Mouse (Mus musculus): ENCODE results near the gene Bcl2.
"Not testable (repeated sequence)": the region's sequence is repeated elsewhere in the genome, so short reads cannot be mapped to it uniquely, and the experiment has no call there.

The Bcl2 gene

GRCm38 (mm10) chr1:106549025-106549424, 165.0 kb downstream of the Bcl2 start:
- DNase-seq = no peak

- DNase-seq = peak; percentile 29
These were observed 169.1 kb downstream of the Bcl2 start for GRCm38 (mm10) chr1:106544817-106545612.

- peak; percentile 24 for DNase-seq
These were observed 171.3 kb downstream of the Bcl2 start for GRCm38 (mm10) chr1:106542731-106543130.

GRCm38 (mm10) chr1:106541851-106542250, 172.2 kb downstream of the Bcl2 start:
- no peak for DNase-seq

DNA sequence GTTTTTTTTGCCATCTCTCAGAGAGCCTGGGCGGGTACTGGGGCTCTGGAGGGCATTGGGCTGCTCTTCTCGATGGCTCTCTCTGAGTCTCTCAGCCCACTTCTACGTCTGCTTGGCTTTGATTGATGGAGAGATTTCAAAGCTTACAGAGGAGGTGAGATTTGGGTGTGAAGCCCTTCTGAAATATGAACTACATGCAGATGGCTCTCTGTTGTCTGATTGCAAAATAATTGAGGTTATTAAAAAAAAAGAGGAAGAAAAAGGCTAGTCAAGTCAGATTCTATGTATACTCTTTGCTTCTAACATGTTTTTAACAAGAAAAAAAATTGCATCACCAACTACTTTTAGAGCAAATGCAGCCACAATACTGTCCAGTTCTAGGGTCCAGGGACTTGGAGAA, 173.9 kb downstream of the Bcl2 start:
- no peak for DNase-seq

GRCm38 (mm10) chr1:106539029-106539428, 175.0 kb downstream of the Bcl2 start:
- DNase-seq = no peak

- DNase-seq = not testable (repeated sequence)
These were observed 179.2 kb downstream of the Bcl2 start for GRCm38 (mm10) chr1:106534835-106535234.

DNA sequence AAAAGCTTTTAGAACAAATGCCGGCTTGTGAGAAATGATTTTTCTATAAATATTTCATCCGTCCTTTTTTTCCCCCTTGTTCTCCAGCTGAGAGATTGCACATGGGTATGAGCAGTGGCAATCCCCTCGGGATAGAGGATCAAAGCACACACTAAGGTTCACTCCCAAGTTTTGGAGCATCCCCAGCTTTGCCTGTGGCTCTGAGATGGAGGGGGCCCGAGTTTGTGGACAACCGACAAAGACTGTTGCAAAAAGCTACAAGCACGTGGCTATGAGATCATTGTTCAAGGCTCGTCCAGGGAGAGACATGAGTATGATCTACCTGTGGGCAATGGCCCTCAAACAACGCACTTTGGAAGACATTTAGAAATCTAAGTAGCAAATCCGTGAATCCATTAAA, 184.5 kb downstream of the Bcl2 start:
- no peak for DNase-seq

- no peak for DNase-seq
These were observed 186.5 kb downstream of the Bcl2 start for GRCm38 (mm10) chr1:106527537-106527936.

DNA sequence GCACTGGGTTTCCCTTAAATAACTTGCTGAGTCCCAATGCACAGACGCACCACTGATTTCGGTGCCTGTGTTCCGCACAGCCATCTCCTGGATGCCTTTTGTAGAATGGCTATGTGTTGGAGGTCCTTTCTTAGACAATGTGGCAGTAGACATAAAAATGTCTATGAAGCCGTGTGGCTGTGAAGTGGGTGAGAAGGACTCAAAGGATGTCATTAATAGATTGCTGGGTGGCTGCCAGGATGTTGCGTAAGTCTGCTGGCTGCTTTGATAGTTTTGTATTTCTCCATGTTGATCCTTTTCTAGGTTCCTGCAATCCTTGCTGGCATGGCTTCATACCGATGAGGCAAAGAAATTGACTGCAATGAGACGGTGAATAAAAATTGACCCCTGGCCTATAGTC, 187.3 kb downstream of the Bcl2 start:
- DNase-seq = no peak

GRCm38 (mm10) chr1:106526112-106526511, 188.0 kb downstream of the Bcl2 start:
- no peak for DNase-seq

- DNase-seq = no peak
These were observed 190.3 kb downstream of the Bcl2 start for GRCm38 (mm10) chr1:106523741-106524140.

DNA sequence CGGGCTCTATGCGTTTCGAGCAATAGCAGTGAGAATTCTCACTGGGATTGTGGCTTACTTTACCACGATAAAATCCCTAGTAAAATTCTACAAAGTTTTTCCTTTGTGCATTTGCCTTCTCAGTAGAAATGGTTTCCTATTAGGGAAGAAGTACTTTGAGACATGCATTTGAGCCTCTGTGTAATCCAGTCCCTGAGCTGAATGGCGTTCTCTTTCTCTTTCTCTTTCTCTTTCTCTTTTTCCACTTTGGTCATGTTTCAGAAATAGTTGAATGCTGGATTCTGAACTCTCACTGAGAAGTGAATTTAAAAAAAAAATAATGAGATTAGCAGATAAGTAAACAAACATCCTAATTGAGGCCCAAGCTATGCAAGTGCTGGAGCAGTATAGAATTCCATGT, 191.1 kb downstream of the Bcl2 start:
- DNase-seq = no peak

DNA sequence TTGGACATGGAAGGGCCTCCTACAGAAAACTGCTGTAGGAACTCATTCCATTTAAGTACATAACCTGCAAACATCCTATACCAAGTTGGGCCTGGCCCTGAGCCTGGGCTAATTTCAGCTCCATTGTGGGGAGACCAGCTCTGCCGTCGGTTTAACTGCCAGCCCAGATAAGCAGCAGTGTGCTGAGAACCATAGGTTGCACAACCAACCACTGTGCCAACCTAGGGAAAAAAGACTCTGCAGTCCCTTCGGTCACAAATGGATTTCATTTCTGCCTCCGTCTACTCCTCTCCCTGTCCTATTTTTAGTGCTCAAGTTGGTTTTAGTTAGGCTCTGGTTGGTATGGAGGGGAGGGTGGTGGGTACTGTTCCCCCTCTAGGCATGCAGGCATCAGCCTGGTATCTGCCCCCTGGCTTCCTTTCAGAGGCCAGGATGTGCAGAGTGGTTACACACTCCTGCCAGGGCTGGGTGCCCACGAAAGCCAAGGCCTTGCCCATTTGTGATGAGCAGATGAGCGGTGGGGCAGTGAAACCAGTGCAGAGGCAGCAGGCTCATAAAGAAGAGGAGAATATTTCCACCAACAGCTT, 196.4 kb downstream of the Bcl2 start:
- no peak for DNase-seq

DNA sequence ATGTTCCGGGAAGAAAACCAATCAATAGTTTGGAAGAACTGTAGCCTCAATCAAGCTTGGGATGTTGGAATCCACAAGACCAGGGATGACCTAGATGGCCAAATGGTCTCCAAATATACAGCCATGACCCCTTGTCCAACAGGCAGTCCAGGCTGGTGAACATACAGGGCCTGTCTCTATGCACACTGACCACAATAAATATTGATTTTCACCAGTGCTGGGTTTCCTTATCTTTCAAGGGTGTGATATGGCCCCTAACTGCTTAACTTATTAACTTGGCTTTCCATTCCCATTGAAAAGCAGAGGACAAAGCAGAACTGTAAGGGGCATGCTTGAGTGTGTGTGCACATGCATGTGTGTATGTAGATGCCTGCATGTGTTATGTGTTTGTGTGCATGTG, 197.0 kb downstream of the Bcl2 start:
- no peak for DNase-seq

DNA sequence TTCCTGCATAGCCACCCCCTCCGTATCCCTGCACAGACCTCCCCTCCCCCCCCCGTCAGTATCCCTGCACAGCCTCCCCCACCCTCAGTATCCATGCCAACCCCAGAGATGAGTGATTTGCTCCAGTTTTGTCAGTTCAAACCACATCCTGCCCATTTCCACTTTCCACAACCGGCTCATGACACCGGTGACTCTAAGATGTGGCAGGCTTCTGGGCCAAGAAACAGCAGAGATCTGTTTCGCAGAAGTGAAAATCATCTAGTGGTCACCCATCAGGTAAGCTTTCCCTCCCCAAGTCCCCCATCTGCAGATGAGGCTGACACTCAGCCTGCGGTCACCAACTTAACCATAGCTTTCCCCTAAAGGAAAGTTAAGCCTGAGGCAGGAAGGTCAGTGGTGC, 198.5 kb downstream of the Bcl2 start:
- no peak for DNase-seq

- no peak for DNase-seq
These were observed 200.0 kb downstream of the Bcl2 start for GRCm38 (mm10) chr1:106513890-106514643.

DNA sequence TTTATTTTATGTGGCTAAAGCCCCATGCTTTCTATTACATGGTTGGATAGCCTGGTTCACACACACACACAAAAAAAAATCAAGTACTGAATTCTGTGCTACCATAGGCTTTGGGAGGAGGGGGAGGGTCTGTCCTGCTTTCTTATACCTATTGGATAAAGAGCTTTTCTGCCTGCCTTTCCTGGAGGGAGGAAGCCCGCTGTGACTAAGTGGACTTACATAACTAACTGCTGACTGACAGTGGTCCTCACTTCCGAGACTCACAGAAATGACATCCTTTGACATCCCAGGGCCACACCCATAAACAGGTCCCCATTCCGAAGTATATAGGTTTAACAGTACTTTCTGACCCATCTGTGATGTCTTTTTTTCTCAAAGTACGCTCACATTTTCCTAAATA, 200.6 kb downstream of the Bcl2 start:
- DNase-seq = no peak

DNA sequence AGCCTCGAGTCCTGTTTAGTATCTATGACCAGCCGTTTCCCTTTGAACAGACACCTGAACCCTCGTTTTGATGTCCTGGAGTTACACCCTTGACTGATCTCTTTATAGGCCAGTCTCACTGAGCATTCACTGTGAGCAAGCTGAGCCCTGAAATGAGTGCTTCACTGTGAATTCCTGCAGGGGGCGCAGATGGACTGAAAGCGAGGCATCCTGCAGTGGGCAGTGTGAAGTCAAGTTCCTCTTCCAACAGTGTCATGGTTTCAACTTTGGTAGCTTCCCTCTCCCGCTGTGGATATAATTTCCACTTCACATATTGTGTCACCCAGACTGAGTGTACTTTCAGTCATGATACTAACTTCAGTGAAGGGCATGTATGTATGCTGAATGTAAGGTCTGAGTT, 202.5 kb downstream of the Bcl2 start:
- DNase-seq = peak; percentile 63

DNA sequence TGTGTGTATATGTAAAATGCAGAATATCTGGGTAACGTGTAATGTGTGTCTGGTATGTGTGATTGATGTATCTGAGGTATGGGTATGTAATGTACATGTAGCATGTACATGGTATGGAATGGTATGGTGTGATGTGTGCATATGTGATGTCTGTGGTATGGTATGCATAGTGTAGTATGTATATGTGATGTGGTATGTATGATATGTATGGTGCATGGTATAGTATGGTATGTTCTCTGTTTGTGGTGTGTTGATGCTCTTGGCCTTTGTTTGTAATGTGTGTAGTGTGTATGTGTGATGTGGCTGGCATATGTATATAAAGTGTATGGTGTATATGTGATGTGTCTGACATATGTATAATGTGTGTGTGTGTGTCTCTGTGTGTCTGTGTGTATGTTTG, 206.5 kb downstream of the Bcl2 start:
- DNase-seq = no peak

DNA sequence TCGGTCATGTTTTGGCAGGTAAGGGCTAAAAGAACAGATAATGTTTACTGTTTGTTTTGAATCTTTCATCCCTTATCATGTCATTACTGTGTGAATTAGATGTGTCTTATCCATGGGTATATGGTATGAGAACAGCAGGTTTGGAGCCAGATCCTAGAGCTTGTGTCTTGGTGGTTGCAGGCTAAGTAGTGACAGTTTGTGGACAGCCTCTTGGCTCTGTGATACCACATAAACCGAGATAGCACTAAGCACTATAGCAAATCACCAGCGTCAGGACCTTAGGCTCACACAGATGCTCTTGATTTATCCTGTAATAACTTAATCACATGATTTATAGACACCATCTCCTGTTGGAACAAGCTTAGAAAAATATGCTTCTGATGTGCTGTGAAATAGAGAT, 210.2 kb downstream of the Bcl2 start:
- no peak for DNase-seq

GRCm38 (mm10) chr1:106503407-106503806, 210.7 kb downstream of the Bcl2 start:
- DNase-seq = no peak

- no peak for DNase-seq
These were observed 216.1 kb downstream of the Bcl2 start for GRCm38 (mm10) chr1:106497999-106498398.

Data from liver (tissue).